Mouse (Mus musculus) forebrain, postnatal 0 days (tissue): ENCODE measurements around the gene Hcst. TPM values are rescaled to one million over a fixed set of nuclear protein-coding genes. Genes with fewer than 3 reads are reported as not detected.

Experiments
- ATAC-seq: fragments of 200-750 bp; cut with Nextera tagmentation; 2 replicates; pipeline ENCODE4 v1.8.0; 2017; ENCODE audit warnings: mild to moderate bottlenecking, moderate library complexity
- DNase-seq: peaks from one replicate; pipeline ENCODE4 v3.0.0-alpha.2; 2015
- H3K27ac ChIP-seq: fragments of 300-500 bp; sonication (generic); 2 replicates; pipeline ENCODE4 v1.5.1; 2014; ENCODE audit warnings: low read depth, mild to moderate bottlenecking, antibody characterized with exemption, low read length, moderate library complexity, mixed read lengths
- H3K27me3 ChIP-seq: fragments of 300-500 bp; sonication (generic); 2 replicates; pipeline ENCODE4 v1.6.1; 2014; ENCODE audit warnings: mild to moderate bottlenecking, low read length, mixed read lengths; ENCODE audit not compliant: insufficient read depth
- H3K36me3 ChIP-seq: fragments of 300-500 bp; sonication (generic); 2 replicates; pipeline ENCODE4 v1.6.1; 2014; ENCODE audit warnings: mild to moderate bottlenecking, moderate library complexity; ENCODE audit not compliant: insufficient read depth
- H3K4me1 ChIP-seq: fragments of 300-500 bp; sonication (generic); 2 replicates; pipeline ENCODE4 v1.6.1; 2014; ENCODE audit warnings: antibody characterized with exemption; ENCODE audit not compliant: insufficient read depth
- H3K4me2 ChIP-seq: fragments of 300-500 bp; sonication (generic); 2 replicates; pipeline ENCODE4 v1.6.1; 2014; ENCODE audit warnings: low read depth, mild to moderate bottlenecking, moderate library complexity
- H3K4me3 ChIP-seq: fragments of 300-500 bp; sonication (generic); 2 replicates; pipeline ENCODE4 v1.5.1; 2014; ENCODE audit warnings: low read depth, low read length, mixed read lengths
- H3K9ac ChIP-seq: fragments of 300-500 bp; sonication (generic); 2 replicates; pipeline ENCODE4 v1.6.1; 2014; ENCODE audit warnings: mild to moderate bottlenecking
- H3K9me3 ChIP-seq: fragments of 300-500 bp; sonication (generic); 2 replicates; pipeline ENCODE4 v1.6.1; 2016; ENCODE audit warnings: low read length
- CTCF ChIP-seq: sonication (generic); IDR thresholded peaks from 2 replicates; pipeline ENCODE4 v1.5.1; 2016; ENCODE audit warnings: antibody characterized with exemption, control low read depth, low read depth
- WGBS: fragments of 180-500 bp; shearing (Covaris S2); extraction: QIAGEN DNeasy Blood & Tissue Kit; methylation state at CpG from one replicate; pipeline ENCODE4 v1.1.7; 2014; 5-methylcytosine and 5-hydroxymethylcytosine counted together
- polyA plus RNA-seq: library from polyadenylated mRNA; unstranded; fragments of >200 nt; fragmentation: Nextera tagmentation; extraction: Ambion mirVana; gene quantifications from 2 replicates; pipeline ENCODE4 v1.2.1, GENCODE M21; 2015
- total RNA-seq: library from RNA; depleted of rRNA; stranded (reverse); fragments of >200 nt; gene quantifications from 2 replicates; pipeline ENCODE4 v1.2.3, GENCODE M21; 2014

Gene Hcst
- total and polyA plus RNA-seq, 2 experiments from 2014 or later = 0.41 TPM; not detected in 1

DNA sequence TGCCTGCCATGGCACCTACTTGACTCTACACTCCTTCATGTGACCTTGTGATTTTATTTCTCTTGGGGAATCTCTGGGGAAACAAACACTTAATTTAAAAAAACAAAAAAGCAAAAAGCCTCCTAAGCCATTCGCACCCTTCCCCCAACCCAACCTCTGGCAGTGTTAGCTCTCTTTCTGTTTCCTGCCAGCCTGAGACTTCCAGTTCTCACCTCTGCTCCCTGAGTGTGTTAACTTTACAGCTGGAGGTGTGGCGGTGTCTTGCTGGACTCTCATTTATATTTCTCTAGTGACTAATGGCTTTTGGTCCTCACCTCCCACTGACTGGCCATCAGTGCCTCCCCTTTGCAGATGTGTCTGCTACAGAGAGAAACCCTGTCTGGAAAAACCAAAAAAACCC lies 9.9 kb downstream of the Hcst start:
- 87% methylated on average over 2 of the region's 2 CpGs for WGBS
- no peak overlapping the region for H3K4me3 ChIP-seq
- no peak for DNase-seq
- no peak overlapping the region for H3K27ac ChIP-seq
- H3K27me3 ChIP-seq = no peaks in the 10 kb centered on the region
- no peaks in the 10 kb centered on the region for H3K36me3 ChIP-seq
- no peak for TF ChIP-seq CTCF
- no peak overlapping the region for H3K9ac ChIP-seq
- no peak overlapping the region for H3K4me2 ChIP-seq
- no peaks in the 10 kb centered on the region for H3K4me1 ChIP-seq
- ATAC-seq = no peak
- H3K9me3 ChIP-seq = no peaks in the 10 kb centered on the region

DNA sequence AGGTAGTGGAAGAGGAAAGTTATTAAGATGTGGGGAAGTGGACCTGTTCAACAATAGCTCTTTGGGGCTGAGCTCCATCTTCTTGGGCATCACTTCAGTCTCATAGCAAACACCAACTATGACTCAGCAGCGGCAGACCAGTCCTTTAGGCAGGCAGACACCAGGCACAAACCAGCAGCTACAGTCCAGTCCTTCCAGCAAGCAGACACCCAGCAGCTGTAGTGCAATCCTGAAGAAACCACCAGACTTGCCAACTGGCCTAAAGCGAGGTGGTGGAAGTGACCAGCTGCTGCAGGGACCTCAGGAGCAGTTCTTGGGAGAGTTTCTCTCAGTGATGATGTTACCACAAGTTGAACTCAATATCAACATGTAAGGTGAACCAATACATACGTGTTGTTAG lies 11.0 kb downstream of the Hcst start:
- no peaks in the 10 kb centered on the region for H3K36me3 ChIP-seq
- no peaks in the 10 kb centered on the region for H3K4me1 ChIP-seq
- no peaks in the 10 kb centered on the region for H3K9me3 ChIP-seq
- DNase-seq (no peak), ATAC-seq (no peak)
- no peak for TF ChIP-seq CTCF
- H3K4me3 ChIP-seq = no peak overlapping the region
- WGBS = 86% methylated on average over 3 of the region's 3 CpGs
- H3K4me2 ChIP-seq = no peak overlapping the region
- H3K27me3 ChIP-seq = no peaks in the 10 kb centered on the region
- no peak overlapping the region for H3K9ac ChIP-seq
- H3K27ac ChIP-seq = no peak overlapping the region

DNA sequence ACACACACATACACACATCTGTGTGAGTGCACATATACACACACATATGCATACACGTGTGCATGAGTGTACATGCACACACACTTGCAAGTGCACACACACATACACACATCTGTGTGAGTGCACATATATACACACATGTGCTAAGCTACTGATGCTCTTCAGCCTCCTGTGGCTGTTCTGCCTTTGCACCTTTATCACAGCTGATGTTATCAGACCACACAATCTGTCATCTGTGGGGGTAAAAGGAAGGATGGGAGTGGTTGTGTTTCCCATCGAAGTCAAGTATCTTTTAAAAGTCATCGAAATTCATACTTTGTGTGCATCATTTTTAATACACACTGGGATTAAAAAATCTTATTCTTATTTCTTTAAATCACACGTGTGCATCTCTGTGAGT lies 17.3 kb downstream of the Hcst start:
- no peak for DNase-seq
- 70% methylated on average over 4 of the region's 4 CpGs for WGBS

DNA sequence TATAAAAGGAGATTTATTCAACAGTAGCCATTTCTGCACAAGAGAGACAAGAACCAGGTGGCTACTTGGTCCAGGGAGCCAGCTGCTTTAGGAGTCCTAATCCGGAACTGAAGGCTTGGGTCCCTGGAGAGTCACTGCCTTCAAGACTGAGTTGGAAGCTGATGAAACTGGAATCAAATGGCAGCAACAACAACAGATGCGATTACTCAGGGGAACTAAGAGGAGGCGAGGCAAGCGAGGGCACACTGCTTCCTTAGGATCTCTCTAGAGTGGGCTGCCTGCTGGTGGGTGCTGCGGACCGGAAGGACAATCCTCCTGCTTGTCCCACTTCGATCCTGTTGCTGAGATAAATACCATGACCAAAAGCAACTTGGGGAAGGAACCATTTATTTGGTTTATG lies 20.0 kb downstream of the Hcst start:
- H3K36me3 ChIP-seq = no peaks in the 10 kb centered on the region
- no peaks in the 10 kb centered on the region for H3K4me1 ChIP-seq
- ATAC-seq = no peak
- no peaks in the 10 kb centered on the region for H3K27me3 ChIP-seq
- H3K4me2 ChIP-seq = no peak overlapping the region
- TF ChIP-seq CTCF = no peak
- no peak overlapping the region for H3K27ac ChIP-seq
- WGBS = 59% methylated on average over 7 of the region's 7 CpGs
- no peak overlapping the region for H3K4me3 ChIP-seq
- H3K9ac ChIP-seq = no peak overlapping the region
- no peak for DNase-seq
- H3K9me3 ChIP-seq = no peaks in the 10 kb centered on the region

More for the DNA sequence above, 17.3 kb downstream of the Hcst start:
- H3K9ac ChIP-seq = no peak overlapping the region
- H3K4me2 ChIP-seq = no peak overlapping the region
- no peak for TF ChIP-seq CTCF
- no peaks in the 10 kb centered on the region for H3K4me1 ChIP-seq
- no peaks in the 10 kb centered on the region for H3K36me3 ChIP-seq
- H3K27ac ChIP-seq = no peak overlapping the region
- H3K4me3 ChIP-seq = no peak overlapping the region
- no peaks in the 10 kb centered on the region for H3K27me3 ChIP-seq
- no peak for ATAC-seq
- no peaks in the 10 kb centered on the region for H3K9me3 ChIP-seq

GRCm38 (mm10) chr7:30394871-30395270 lies 24.8 kb downstream of the Hcst start:
- 24% methylated on average over 2 of the region's 2 CpGs for WGBS
- DNase-seq (no peak), ATAC-seq (no peak)
- no peak overlapping the region for H3K4me3 ChIP-seq
- no peaks in the 10 kb centered on the region for H3K9me3 ChIP-seq
- no peaks in the 10 kb centered on the region for H3K36me3 ChIP-seq
- no peak overlapping the region for H3K9ac ChIP-seq
- TF ChIP-seq CTCF = peak; percentile 41
- no peak overlapping the region for H3K27ac ChIP-seq
- no peak overlapping the region for H3K4me2 ChIP-seq
- H3K27me3 ChIP-seq = no peaks in the 10 kb centered on the region
- no peaks in the 10 kb centered on the region for H3K4me1 ChIP-seq

- Histone ChIP-seq H3K27ac (no peak overlapping the region), H3K4me2 (no peak overlapping the region), H3K9me3 (no peaks in the 10 kb centered on the region), H3K4me3 (no peak overlapping the region), H3K9ac (no peak overlapping the region), H3K4me1 (no peaks in the 10 kb centered on the region), H3K36me3 (no peaks in the 10 kb centered on the region), H3K27me3 (no peaks in the 10 kb centered on the region)
- TF ChIP-seq CTCF = no peak
- 64% methylated on average over 11 of the region's 11 CpGs for WGBS
- DNase-seq (peak; percentile 28), ATAC-seq (peak; percentile 60)
These were observed 25.3 kb downstream of the Hcst start for GRCm38 (mm10) chr7:30394379-30394778.

GRCm38 (mm10) chr7:30393631-30394030 lies 26.0 kb downstream of the Hcst start:
- no peak for ATAC-seq
- TF ChIP-seq CTCF = no peak

More at GRCm38 (mm10) chr7:30393631-30394030, 26.0 kb downstream of the Hcst start:
- H3K4me1 ChIP-seq = no peaks in the 10 kb centered on the region
- no peak overlapping the region for H3K9ac ChIP-seq
- no peak overlapping the region for H3K4me3 ChIP-seq
- no peaks in the 10 kb centered on the region for H3K27me3 ChIP-seq
- H3K27ac ChIP-seq = no peak overlapping the region
- 85% methylated on average over 4 of the region's 4 CpGs for WGBS
- DNase-seq = no peak
- H3K9me3 ChIP-seq = no peaks in the 10 kb centered on the region
- no peaks in the 10 kb centered on the region for H3K36me3 ChIP-seq
- no peak overlapping the region for H3K4me2 ChIP-seq
